Comparison of ENCODE assay signal across 10 mouse cellular contexts in genomic region chr13:35383624-35384018, GRCm38 (mm10).
A peak's percentile ranks its signal among the peaks of the same experiment; 100 is the strongest.
DNase-seq lines count a peak whose midpoint lies in the region; ATAC-seq and TF ChIP-seq lines count a peak whose summit lies in the region.
"Had no signal": no experiment of that assay in that cellular context is flagged by ENCODE, and none has a peak within 500 bp of the region (broad histone marks: within the 10 kb centered on the region; RNA-seq: fewer than 3 reads in every experiment).

No protein-coding gene starts in this region.

- H3K27me3 ChIP-seq in heart, embryonic 10.5 days (ENCODE audit: insufficient read depth, poor library complexity, severe bottlenecking): no peaks in the 10 kb centered on the region
- no peaks in the 10 kb centered on the region for H3K27me3 ChIP-seq in lung, embryonic 14.5 days (ENCODE audit: insufficient read depth, low read length)
- H3K27me3 ChIP-seq in forebrain, embryonic 12.5 days: no peaks in the 10 kb centered on the region
- H3K27me3 ChIP-seq in forebrain, embryonic 10.5 days (ENCODE audit: poor library complexity, severe bottlenecking): no peaks in the 10 kb centered on the region
- H3K27me3 ChIP-seq: hindbrain, embryonic 15.5 days had no signal

- no peak for TF ChIP-seq CTCF in lung, embryonic 14.5 days (IDR thresholded peaks at IDR 0.05; ENCODE audit: low read depth)

- ATAC-seq in lung, embryonic 14.5 days (ENCODE audit: insufficient read depth): peak; percentile 69; the same call in 1 of the 2 replicates
- no peak for ATAC-seq in forebrain, embryonic 12.5 days (ENCODE audit: low FRiP score)

- peak overlapping the region; percentile 87 for H3K27ac ChIP-seq in heart, embryonic 10.5 days
- peak overlapping the region; percentile 55; the same call in 1 of the 2 replicates for H3K27ac ChIP-seq in lung, embryonic 14.5 days (ENCODE audit: low read depth)
- H3K27ac ChIP-seq in forebrain, embryonic 12.5 days: no peak overlapping the region
- no peak overlapping the region for H3K27ac ChIP-seq in forebrain, embryonic 10.5 days
- H3K27ac ChIP-seq: hindbrain, embryonic 15.5 days had no signal

- no peaks in the 10 kb centered on the region for H3K36me3 ChIP-seq in heart, embryonic 10.5 days
- no peaks in the 10 kb centered on the region for H3K36me3 ChIP-seq in lung, embryonic 14.5 days (ENCODE audit: insufficient read depth)
- H3K36me3 ChIP-seq in forebrain, embryonic 12.5 days (replicated peaks): no peaks in the 10 kb centered on the region
- H3K36me3 ChIP-seq in forebrain, embryonic 10.5 days (replicated peaks): no peaks in the 10 kb centered on the region
- H3K36me3 ChIP-seq: hindbrain, embryonic 15.5 days had no signal

- no peak overlapping the region for H3K9ac ChIP-seq in lung, embryonic 14.5 days
- H3K9ac ChIP-seq in forebrain, embryonic 12.5 days: no peak overlapping the region
- H3K9ac ChIP-seq: hindbrain, embryonic 15.5 days had no signal

- H3K4me2 ChIP-seq in lung, embryonic 14.5 days: no peak overlapping the region
- H3K4me2 ChIP-seq in forebrain, embryonic 12.5 days: no peak overlapping the region
- H3K4me2 ChIP-seq: hindbrain, embryonic 15.5 days had no signal

- H3K9me3 ChIP-seq in heart, embryonic 10.5 days: no peaks in the 10 kb centered on the region
- no peaks in the 10 kb centered on the region for H3K9me3 ChIP-seq in lung, embryonic 14.5 days (ENCODE audit: low read depth, low read length)
- H3K9me3 ChIP-seq in forebrain, embryonic 12.5 days: no peaks in the 10 kb centered on the region
- H3K9me3 ChIP-seq in forebrain, embryonic 10.5 days: no peaks in the 10 kb centered on the region
- H3K9me3 ChIP-seq: hindbrain, embryonic 15.5 days; megakaryocyte, embryonic 14.5 days had no signal

- H3K4me3 ChIP-seq in heart, embryonic 10.5 days: peak overlapping the region; percentile 41
- no peak overlapping the region for H3K4me3 ChIP-seq in lung, embryonic 14.5 days (ENCODE audit: low read depth, low read length)
- H3K4me3 ChIP-seq in forebrain, embryonic 12.5 days (replicated peaks): no peak overlapping the region
- no peak overlapping the region for H3K4me3 ChIP-seq in forebrain, embryonic 10.5 days
- H3K4me3 ChIP-seq: hindbrain, embryonic 15.5 days; megakaryocyte, embryonic 14.5 days had no signal

- 12% methylated on average over 8 of the region's 8 CpGs for WGBS in heart, embryonic 10.5 days
- 36% methylated on average over 8 of the region's 8 CpGs for WGBS in lung, embryonic 14.5 days
- WGBS in forebrain, embryonic 12.5 days: 72% methylated on average over 8 of the region's 8 CpGs
- WGBS in forebrain, embryonic 10.5 days: 66% methylated on average over 8 of the region's 8 CpGs

- peak; percentile 15 to 25 for DNase-seq in cerebellum, postnatal 10 days
- no peak for DNase-seq in cerebellum, adult 8-10 months
- peak; percentile 92 for DNase-seq in adipocyte (ENCODE audit: low spot score)
- DNase-seq in heart, embryonic 10.5 days (ENCODE audit: low spot score): peak; percentile 91
- peak; percentile 56 for DNase-seq in lung, embryonic 14.5 days
- DNase-seq in right cerebral cortex, postnatal 14 days: no peak
- DNase-seq in forebrain, embryonic 10.5 days (ENCODE audit: extremely low spot score, low spot score): no peak

- peaks cover 23% of the 10 kb centered on the region for H3K4me1 ChIP-seq in heart, embryonic 10.5 days
- no peaks in the 10 kb centered on the region for H3K4me1 ChIP-seq in lung, embryonic 14.5 days (ENCODE audit: insufficient read depth)
- no peaks in the 10 kb centered on the region for H3K4me1 ChIP-seq in forebrain, embryonic 12.5 days
- 0 out of 2 replicates have a peak, but pooled peaks cover 4% of the 10 kb centered on the region for H3K4me1 ChIP-seq in forebrain, embryonic 10.5 days
- H3K4me1 ChIP-seq: hindbrain, embryonic 15.5 days; megakaryocyte, embryonic 14.5 days had no signal

Comparison
In these comparisons a context has a peak if more than half of its experiments do, and no peak if none do; other contexts are left out.
1. DNase-seq: peak in cerebellum, postnatal 10 days (2 of 2), adipocyte (single experiment), heart, embryonic 10.5 days (single experiment) and lung, embryonic 14.5 days (single experiment); none in cerebellum, adult 8-10 months (single experiment), right cerebral cortex, postnatal 14 days (single experiment) and forebrain, embryonic 10.5 days (single experiment).
2. H3K27ac ChIP-seq: peak in heart, embryonic 10.5 days (single experiment) and lung, embryonic 14.5 days (single experiment); none in forebrain, embryonic 12.5 days (single experiment) and forebrain, embryonic 10.5 days (single experiment).